Mouse (Mus musculus): Measurements from ENCODE around the gene Pcyt1b.

- TF ChIP-seq CTCF (IDR thresholded peaks at IDR 0.05; ENCODE audit: control insufficient read depth, insufficient read depth, insufficient replicate concordance, low read depth, low read length): no peak
- TF ChIP-seq POLR2A (IDR thresholded peaks at IDR 0.05; ENCODE audit: control insufficient read depth, low read depth, low read length): no peak
These were observed 74.9 kb downstream of the Pcyt1b start for GRCm38 (mm10) chrX:93729529-93729928.
